Mouse (Mus musculus): ENCODE data around the gene AU040320. TPM values are rescaled to one million over a fixed set of nuclear protein-coding genes. Genes with fewer than 3 reads are reported as not detected.

Gene AU040320
- polyA plus RNA-seq, 1 experiment = 30.6 TPM

DNA sequence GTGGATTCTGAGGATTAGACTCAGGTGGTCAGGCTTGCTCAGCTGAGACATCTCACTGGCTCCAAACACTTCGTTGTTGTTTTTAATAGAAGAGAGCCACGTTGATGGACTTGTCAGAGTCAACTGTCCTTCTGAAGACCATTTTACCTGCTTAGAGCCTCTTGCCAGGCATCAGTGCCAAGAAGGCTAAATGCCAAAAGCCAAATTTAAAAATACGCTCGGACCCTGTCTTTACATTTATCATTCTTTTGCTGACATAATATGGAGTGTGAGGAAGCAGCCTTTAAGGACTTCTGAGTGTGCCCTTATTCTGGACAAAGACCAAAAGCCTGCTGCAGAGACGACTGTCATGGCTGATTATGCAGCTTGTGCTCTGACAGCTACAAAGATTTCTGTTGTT is 5.0 kb downstream of the AU040320 start:
- TF ChIP-seq POLR2A (IDR thresholded peaks at IDR 0.05; ENCODE audit: low read depth, low read length) (no peak), CTCF (IDR thresholded peaks at IDR 0.05; ENCODE audit: borderline replicate concordance, insufficient read depth, low read length) (no peak)
- Histone ChIP-seq H3K27ac (ENCODE audit: insufficient read depth, low read length) (no peak overlapping the region), H3K4me1 (ENCODE audit: control insufficient read depth, insufficient read depth, low read length) (peaks cover 6% of the 10 kb centered on the region), H3K4me3 (ENCODE audit: insufficient read depth, low read length) (no peak overlapping the region)

DNA sequence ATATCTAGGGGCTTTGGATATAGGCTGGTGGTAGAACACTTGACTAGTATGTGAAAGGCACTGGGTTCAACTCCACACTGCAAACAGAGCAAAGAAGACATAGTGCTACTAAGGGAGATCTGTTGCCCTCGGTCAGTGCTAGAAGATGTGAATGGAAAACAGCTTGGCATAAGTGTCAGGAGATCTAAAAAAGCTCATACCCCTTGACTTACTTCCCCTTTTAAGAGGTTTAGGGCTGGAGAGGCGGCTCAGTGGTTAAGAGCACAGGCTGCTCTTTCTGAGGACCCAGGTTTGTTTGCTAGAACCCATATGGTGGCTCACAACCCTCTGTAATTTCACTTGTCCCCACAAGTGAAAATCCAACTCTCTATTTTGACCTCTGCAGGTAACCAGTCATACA is 6.1 kb downstream of the AU040320 start:
- Histone ChIP-seq H3K27ac (ENCODE audit: insufficient read depth, low read length) (no peak overlapping the region), H3K4me1 (ENCODE audit: control insufficient read depth, insufficient read depth, low read length) (peaks cover 6% of the 10 kb centered on the region), H3K4me3 (ENCODE audit: insufficient read depth, low read length) (no peak overlapping the region)
- TF ChIP-seq CTCF (IDR thresholded peaks at IDR 0.05; ENCODE audit: borderline replicate concordance, insufficient read depth, low read length) = no peak
- no peak for TF ChIP-seq POLR2A (IDR thresholded peaks at IDR 0.05; ENCODE audit: low read depth, low read length)

DNA sequence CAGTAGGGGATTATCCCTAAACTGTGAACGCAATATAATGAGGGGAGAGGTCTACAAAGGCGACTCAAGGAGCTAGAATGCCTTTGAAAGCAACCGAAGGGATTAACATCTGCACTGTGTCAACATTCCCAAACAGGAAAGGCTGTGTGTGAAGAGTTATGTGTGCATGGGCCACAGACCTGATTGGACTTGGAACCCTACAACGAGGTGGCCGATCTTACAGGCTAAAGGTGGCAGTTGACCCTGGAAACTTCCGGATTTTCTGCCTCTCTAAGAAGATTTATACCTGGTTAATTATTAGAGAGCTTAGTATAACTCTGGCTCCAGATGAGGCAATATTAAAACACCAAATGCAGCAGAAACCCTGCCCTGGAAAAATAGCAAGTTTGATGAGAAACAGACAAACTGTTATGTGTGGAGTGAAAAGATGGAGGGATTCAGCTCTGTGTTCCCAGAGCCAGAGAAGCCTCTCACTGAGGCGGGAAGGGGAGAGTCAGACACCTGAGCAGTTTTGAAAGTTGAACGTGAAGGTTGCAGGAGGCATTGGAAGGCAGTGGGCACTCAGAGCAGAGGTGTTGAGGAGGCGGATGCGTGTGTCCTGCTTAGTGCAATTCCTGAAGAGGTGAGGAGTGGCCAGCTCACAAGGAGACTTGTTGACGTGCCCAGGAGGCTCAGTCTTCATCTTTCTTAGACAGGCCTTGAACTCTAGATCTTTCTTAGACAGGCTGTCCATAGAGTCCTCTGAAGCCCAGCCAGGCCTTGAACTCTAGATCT is 9.4 kb downstream of the AU040320 start:
- no peak for TF ChIP-seq POLR2A (IDR thresholded peaks at IDR 0.05; ENCODE audit: low read depth, low read length)
- no peak for TF ChIP-seq CTCF (IDR thresholded peaks at IDR 0.05; ENCODE audit: borderline replicate concordance, insufficient read depth, low read length)
- H3K4me3 ChIP-seq (ENCODE audit: insufficient read depth, low read length) = no peak overlapping the region

DNA sequence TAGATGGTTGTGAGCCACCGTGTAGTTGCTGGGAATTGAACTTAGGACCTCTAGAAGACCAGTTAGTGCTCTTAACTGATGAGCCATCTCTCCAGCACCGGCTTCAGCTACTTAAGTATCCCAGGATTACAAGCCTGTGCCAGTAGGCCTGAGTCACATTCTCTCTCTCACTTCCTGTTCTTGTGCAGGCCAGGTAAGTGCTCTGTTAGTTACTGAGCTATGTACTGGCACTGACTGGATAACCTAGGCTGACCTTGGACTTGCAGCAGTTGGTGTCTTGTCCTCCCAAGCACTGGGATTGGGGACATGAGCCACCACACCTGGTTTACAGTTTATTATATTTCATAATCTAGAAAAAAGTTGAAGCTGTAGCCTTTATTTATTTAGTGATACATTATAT is 10.1 kb downstream of the AU040320 start:
- Histone ChIP-seq H3K4me3 (ENCODE audit: insufficient read depth, low read length) (no peak overlapping the region), H3K27ac (ENCODE audit: insufficient read depth, low read length) (no peak overlapping the region), H3K4me1 (ENCODE audit: control insufficient read depth, insufficient read depth, low read length) (peaks cover 3% of the 10 kb centered on the region; the same call in 1 of the 2 replicates)
- TF ChIP-seq POLR2A (IDR thresholded peaks at IDR 0.05; ENCODE audit: low read depth, low read length) (no peak), CTCF (IDR thresholded peaks at IDR 0.05; ENCODE audit: borderline replicate concordance, insufficient read depth, low read length) (no peak)

More for the DNA sequence above, 9.4 kb downstream of the AU040320 start:
- peak overlapping the region; percentile 63 for H3K27ac ChIP-seq (ENCODE audit: insufficient read depth, low read length)
- peaks cover 3% of the 10 kb centered on the region; the same call in 1 of the 2 replicates for H3K4me1 ChIP-seq (ENCODE audit: control insufficient read depth, insufficient read depth, low read length)

DNA sequence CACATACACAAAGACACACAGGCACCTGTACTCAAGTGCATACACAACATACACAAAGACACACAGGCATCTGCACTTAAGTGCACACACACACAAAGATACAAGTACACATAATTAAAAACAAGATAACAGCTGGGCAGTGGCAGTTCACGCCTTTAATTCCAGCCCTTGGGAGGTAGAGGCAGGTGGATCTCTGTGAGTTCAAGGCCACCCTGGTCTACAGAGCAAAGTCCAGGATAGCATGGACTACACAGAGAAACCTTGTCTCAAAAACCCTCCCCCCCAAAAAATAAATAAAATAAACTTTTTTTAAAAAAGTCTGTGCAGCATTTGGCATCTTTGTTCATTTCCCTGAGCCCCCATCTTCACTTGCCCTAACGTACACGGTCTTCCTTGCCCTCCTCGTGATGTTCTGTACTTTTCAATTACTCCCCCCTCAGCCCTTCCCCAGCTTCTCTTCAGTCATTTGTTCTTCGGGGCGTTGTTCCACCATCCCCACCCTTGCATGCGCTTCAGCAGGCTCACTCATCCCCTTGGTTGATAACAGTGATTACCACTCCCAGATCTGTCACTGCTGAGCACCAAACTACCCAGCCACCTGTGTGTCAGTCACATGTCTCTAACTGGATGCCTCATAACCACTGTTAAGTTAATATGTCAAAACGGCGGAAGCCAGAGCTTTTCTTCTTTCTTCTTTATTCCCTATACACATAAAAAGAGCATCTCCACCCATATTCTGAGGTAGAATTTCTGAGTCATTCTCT is 16.6 kb downstream of the AU040320 start:
- Histone ChIP-seq H3K27ac (ENCODE audit: insufficient read depth, low read length) (no peak overlapping the region), H3K4me1 (ENCODE audit: control insufficient read depth, insufficient read depth, low read length) (no peaks in the 10 kb centered on the region), H3K4me3 (ENCODE audit: insufficient read depth, low read length) (no peak overlapping the region)
- TF ChIP-seq POLR2A (IDR thresholded peaks at IDR 0.05; ENCODE audit: low read depth, low read length) = no peak

DNA sequence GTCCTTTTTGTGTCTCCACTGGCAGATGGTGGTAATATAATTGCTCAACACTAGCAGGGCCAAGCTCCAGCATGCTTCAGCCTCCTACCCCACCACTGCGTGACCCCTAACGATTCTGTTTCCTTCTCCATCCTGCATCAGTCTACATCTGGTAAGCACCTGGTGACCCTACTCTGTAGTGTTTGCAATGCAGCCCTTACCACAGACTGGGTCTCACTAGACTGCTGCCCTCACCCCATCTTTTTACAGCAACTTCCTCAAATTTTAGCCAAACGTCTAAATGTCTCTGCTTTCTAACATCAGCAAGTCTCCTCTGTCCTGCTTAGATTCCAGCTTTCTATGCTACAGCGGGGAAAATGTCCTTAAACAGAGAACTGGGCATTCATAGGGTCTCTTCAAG is 17.5 kb downstream of the AU040320 start:
- H3K4me1 ChIP-seq (ENCODE audit: control insufficient read depth, insufficient read depth, low read length) = no peaks in the 10 kb centered on the region
- no peak overlapping the region for H3K27ac ChIP-seq (ENCODE audit: insufficient read depth, low read length)
- TF ChIP-seq CTCF (IDR thresholded peaks at IDR 0.05; ENCODE audit: borderline replicate concordance, insufficient read depth, low read length) = no peak
- TF ChIP-seq POLR2A (IDR thresholded peaks at IDR 0.05; ENCODE audit: low read depth, low read length) = no peak
- H3K4me3 ChIP-seq (ENCODE audit: insufficient read depth, low read length) = no peak overlapping the region

DNA sequence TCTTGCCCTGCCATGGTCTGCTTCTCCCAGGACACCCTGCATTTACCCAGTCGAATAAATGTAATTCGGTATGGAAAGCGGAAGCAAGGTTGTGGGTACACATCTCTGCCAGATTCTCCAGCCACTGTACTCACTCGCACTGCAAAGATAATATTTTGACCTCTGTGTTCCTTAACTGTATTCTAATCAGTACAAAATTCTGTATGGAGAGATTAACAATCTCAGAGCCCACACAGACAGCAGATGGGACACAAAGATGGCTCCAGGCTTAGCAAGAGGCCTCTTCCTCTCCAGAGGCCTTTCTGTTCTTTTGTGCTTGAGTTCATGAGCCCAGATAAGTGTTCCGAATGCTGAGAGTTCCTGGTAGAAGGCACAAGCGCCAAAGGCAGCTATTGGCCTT is 20.5 kb downstream of the AU040320 start:
- Histone ChIP-seq H3K27ac (ENCODE audit: insufficient read depth, low read length) (peak overlapping the region; percentile 13; the same call in 1 of the 2 replicates), H3K4me1 (ENCODE audit: control insufficient read depth, insufficient read depth, low read length) (no peaks in the 10 kb centered on the region), H3K4me3 (ENCODE audit: insufficient read depth, low read length) (no peak overlapping the region)
- TF ChIP-seq POLR2A (IDR thresholded peaks at IDR 0.05; ENCODE audit: low read depth, low read length) = no peak

DNA sequence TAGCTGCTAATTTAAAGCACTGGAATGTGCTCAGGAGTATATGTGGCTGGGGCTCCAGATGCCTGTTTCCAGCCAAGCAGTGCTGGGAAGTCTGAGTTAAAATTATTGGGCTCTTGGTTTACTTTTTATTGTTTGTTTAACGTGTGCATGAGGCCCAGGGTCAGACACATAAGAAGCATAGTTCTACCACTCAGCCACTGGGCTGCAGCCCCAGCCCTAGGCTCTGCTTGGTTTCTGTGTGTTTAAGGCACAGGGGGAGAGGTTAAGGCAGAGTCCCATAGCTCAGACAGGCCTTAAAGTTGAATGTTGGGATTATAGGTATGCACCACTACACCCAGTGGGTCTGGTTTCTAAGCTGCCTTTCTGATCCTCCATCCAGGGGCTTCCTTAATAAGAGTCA is 21.8 kb downstream of the AU040320 start:
- Histone ChIP-seq H3K4me1 (ENCODE audit: control insufficient read depth, insufficient read depth, low read length) (no peaks in the 10 kb centered on the region), H3K4me3 (ENCODE audit: insufficient read depth, low read length) (no peak overlapping the region), H3K27ac (ENCODE audit: insufficient read depth, low read length) (no peak overlapping the region)
- TF ChIP-seq CTCF (IDR thresholded peaks at IDR 0.05; ENCODE audit: borderline replicate concordance, insufficient read depth, low read length) (no peak), POLR2A (IDR thresholded peaks at IDR 0.05; ENCODE audit: low read depth, low read length) (no peak)

DNA sequence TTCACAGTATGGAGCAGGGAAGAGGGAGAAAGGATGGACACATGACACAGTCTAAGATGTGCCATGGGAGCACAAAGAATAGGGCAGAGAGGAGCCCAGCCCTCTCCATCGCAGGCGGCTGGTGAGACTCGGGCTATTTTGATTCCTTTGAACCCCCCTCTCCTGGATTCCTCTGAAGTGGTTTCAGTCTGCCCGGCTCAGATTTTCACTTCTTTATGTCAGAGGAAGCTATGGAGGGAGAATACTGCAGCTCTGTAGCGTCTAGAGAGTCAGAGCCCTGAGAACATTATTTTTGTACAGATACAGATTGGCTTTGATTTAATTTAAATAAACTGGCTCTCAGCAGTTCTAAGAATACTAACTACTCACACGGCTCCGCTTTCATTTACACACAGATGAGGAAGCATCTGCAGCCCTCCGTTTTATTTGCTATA is 25.8 kb downstream of the AU040320 start:
- no peaks in the 10 kb centered on the region for H3K4me1 ChIP-seq (ENCODE audit: control insufficient read depth, insufficient read depth, low read length)
- no peak overlapping the region for H3K27ac ChIP-seq (ENCODE audit: insufficient read depth, low read length)
- H3K4me3 ChIP-seq (ENCODE audit: insufficient read depth, low read length) = no peak overlapping the region
- no peak for TF ChIP-seq POLR2A (IDR thresholded peaks at IDR 0.05; ENCODE audit: low read depth, low read length)
- no peak for TF ChIP-seq CTCF (IDR thresholded peaks at IDR 0.05; ENCODE audit: borderline replicate concordance, insufficient read depth, low read length)
